Comparison of ENCODE assay signal across 8 mouse cellular contexts in genomic region chr19:17835681-17836565, GRCm38 (mm10). TPM values are rescaled to one million over a fixed set of nuclear protein-coding genes. Genes with fewer than 3 reads are reported as not detected.
DNase-seq lines count a peak whose midpoint lies in the region; ATAC-seq and TF ChIP-seq lines count a peak whose summit lies in the region.

No protein-coding gene starts in this region.

- no peaks in the 10 kb centered on the region for H3K27me3 ChIP-seq in heart, embryonic 10.5 days (ENCODE audit: insufficient read depth, poor library complexity, severe bottlenecking)
- no peaks in the 10 kb centered on the region for H3K27me3 ChIP-seq in lung, embryonic 15.5 days

- intact Hi-C loops in left cerebral cortex, adult 2 months (cut with DNase I): no loop called here
- intact Hi-C loops in left cerebral cortex, postnatal 25 days (cut with DNase I): no loop called here

- H3K27ac ChIP-seq in left cerebral cortex, adult 2 months: peak overlapping the region; percentile 53; the same call in 1 of the 2 replicates
- peak overlapping the region; percentile 92 for H3K27ac ChIP-seq in heart, embryonic 10.5 days
- no peak overlapping the region for H3K27ac ChIP-seq in lung, embryonic 15.5 days

- peaks cover 17% of the 10 kb centered on the region for H3K4me1 ChIP-seq in heart, embryonic 10.5 days
- H3K4me1 ChIP-seq in lung, embryonic 15.5 days: peaks cover 23% of the 10 kb centered on the region

- under 1% methylated on average over 28 of the region's 28 CpGs for WGBS in heart, embryonic 10.5 days
- WGBS in lung, embryonic 15.5 days: under 1% methylated on average over 28 of the region's 28 CpGs

- peak overlapping the region; percentile 69 for H3K4me3 ChIP-seq in left cerebral cortex, adult 2 months
- peak overlapping the region; percentile 74 for H3K4me3 ChIP-seq in heart, embryonic 10.5 days
- H3K4me3 ChIP-seq in lung, embryonic 15.5 days: peak overlapping the region; percentile 75

- ATAC-seq in lung, embryonic 15.5 days (ENCODE audit: borderline replicate concordance, extremely low read depth, low FRiP score, low TSS enrichment): peak; percentile 20; the same call in 1 of the 2 replicates

- DNase-seq in left cerebral cortex, adult 2 months (ENCODE audit: extremely low spot score in 1 of 2, low spot score in 2 of 2): peak in 1 of 2 experiments; percentile 14
- DNase-seq in left cerebral cortex, postnatal 25 days (ENCODE audit: low spot score in 2 of 2): no peak
- peak; percentile 60 for DNase-seq in embryo, embryonic 9.5 days (ENCODE audit: extremely low spot score)
- peak; percentile 86 for DNase-seq in heart, embryonic 10.5 days (ENCODE audit: low spot score)
- peak; percentile 55 to 57 for DNase-seq in kidney, adult 8-10 months
- peak; percentile 16 for DNase-seq in retina, postnatal 7 days (ENCODE audit: low read depth, low spot score)
- DNase-seq in c-Kit-positive CD71-positive TER-119-positive erythroid progenitor cells, embryonic 14.5 days (ENCODE audit: low spot score): no peak

- peak overlapping the region; percentile 93 for H3K4me2 ChIP-seq in lung, embryonic 15.5 days

- peak; percentile 9 for TF ChIP-seq CTCF in left cerebral cortex, adult 2 months (IDR thresholded peaks at IDR 0.05)

- no peaks in the 10 kb centered on the region for H3K9me3 ChIP-seq in heart, embryonic 10.5 days
- no peaks in the 10 kb centered on the region for H3K9me3 ChIP-seq in lung, embryonic 15.5 days

- H3K36me3 ChIP-seq in heart, embryonic 10.5 days: no peaks in the 10 kb centered on the region
- H3K36me3 ChIP-seq in lung, embryonic 15.5 days: no peaks in the 10 kb centered on the region

- H3K9ac ChIP-seq in lung, embryonic 15.5 days: peak overlapping the region; percentile 78

RNA-seq across cellular contexts. Expression of gene Pcsk5, which starts 1.5 kb away (rescaled TPM):
- 10 to 100 TPM; 11.2 to 12.3 TPM for total RNA-seq in left cerebral cortex, adult 2 months (2021)
- 10 to 100 TPM; 12.6 to 14.4 TPM for total RNA-seq in left cerebral cortex, postnatal 25 days (2021)
- polyA plus RNA-seq in heart, embryonic 10.5 days (2016; fragmentation: Nextera tagmentation; extraction: Ambion mirVana): 21.5 and 23.4 TPM in 2 replicates
- polyA plus RNA-seq in lung, embryonic 15.5 days (2015; fragmentation: Nextera tagmentation; extraction: Ambion mirVana): 22.3 and 24.6 TPM in 2 replicates

Comparison
In these comparisons a context has a peak if more than half of its experiments do, and no peak if none do; other contexts are left out.
1. DNase-seq: peak in embryo, embryonic 9.5 days (single experiment), heart, embryonic 10.5 days (single experiment), kidney, adult 8-10 months (2 of 2) and retina, postnatal 7 days (single experiment); none in left cerebral cortex, postnatal 25 days (0 of 2) and c-Kit-positive CD71-positive TER-119-positive erythroid progenitor cells, embryonic 14.5 days (single experiment).
2. Peak in every context shown above with its lines, with median percentiles within 50 percentile points of each other: H3K4me3 ChIP-seq.